8 mouse cellular contexts compared by ENCODE assay signal in the genomic region with DNA sequence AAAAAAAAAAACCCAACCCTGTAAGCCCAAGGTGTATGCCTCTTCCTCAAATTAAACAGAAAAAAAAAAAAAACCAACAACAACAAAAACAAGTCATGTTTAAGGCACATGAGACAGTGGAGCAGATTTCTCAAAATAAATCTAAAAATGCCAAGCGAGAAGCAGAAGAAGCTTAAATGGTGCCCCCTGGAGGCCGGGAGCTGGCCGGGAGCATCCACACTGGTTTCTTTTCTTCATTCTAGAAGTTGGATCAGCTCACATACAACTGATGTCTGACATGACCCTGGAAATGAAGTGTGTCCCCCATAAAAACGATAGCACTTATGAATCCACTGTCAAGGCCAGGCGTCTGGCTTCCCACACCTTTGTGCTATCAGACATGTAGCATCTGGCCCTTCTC. TPM values are rescaled to one million over a fixed set of nuclear protein-coding genes. Genes with fewer than 3 reads are reported as not detected.
A peak's percentile ranks its signal among the peaks of the same experiment; 100 is the strongest.
DNase-seq lines count a peak whose midpoint lies in the region; ATAC-seq and TF ChIP-seq lines count a peak whose summit lies in the region.

No protein-coding gene starts in this region.

- 54% methylated on average over 5 of the region's 5 CpGs for WGBS in heart, postnatal 0 days
- WGBS in bone marrow, adult 2 months = 59% methylated on average over 5 of the region's 5 CpGs

- H3K36me3 ChIP-seq in heart, postnatal 0 days (replicated peaks; ENCODE audit: control insufficient read depth, insufficient read depth, low read length) = peaks cover 77% of the 10 kb centered on the region

- no peak overlapping the region for H3K4me2 ChIP-seq in heart, postnatal 0 days (ENCODE audit: low read depth, low read length)

- intact Hi-C loops in heart, postnatal 25 days (cut with DNase I) = loop anchor here (5.0 kb wide), 1 partner anchor 69 kb away; the partner anchor contains the start of gene Rdh11

- H3K9ac ChIP-seq in heart, postnatal 0 days (replicated peaks; ENCODE audit: low read depth, low read length) = no peak overlapping the region

- TF ChIP-seq CTCF in heart, postnatal 0 days (IDR thresholded peaks at IDR 0.05; ENCODE audit: low read depth) = peak; percentile 43
- TF ChIP-seq CTCF in bone marrow, adult 2 months (IDR thresholded peaks at IDR 0.05; ENCODE audit: control insufficient read depth, insufficient read depth, low read length) = peak; percentile 44

- no peak overlapping the region for H3K27ac ChIP-seq in heart, postnatal 0 days (ENCODE audit: low read depth)
- no peak overlapping the region for H3K27ac ChIP-seq in bone marrow, adult 2 months (ENCODE audit: control insufficient read depth, insufficient read depth, low read depth, low read length, poor library complexity)

- H3K4me1 ChIP-seq in heart, postnatal 0 days (ENCODE audit: control insufficient read depth, insufficient read depth) = no peaks in the 10 kb centered on the region
- H3K4me1 ChIP-seq in bone marrow, adult 2 months (ENCODE audit: control insufficient read depth, insufficient read depth, low read length) = no peaks in the 10 kb centered on the region; the same call in 1 of the 2 replicates

- no peak overlapping the region for H3K4me3 ChIP-seq in heart, postnatal 0 days (ENCODE audit: low read depth, low read length)
- no peak overlapping the region for H3K4me3 ChIP-seq in bone marrow, adult 2 months (replicated peaks; ENCODE audit: control insufficient read depth, low read depth, low read length)

- DNase-seq in heart, postnatal 0 days (ENCODE audit: low spot score) = no peak
- no peak for DNase-seq in heart, postnatal 25 days (ENCODE audit: low spot score)
- peak; percentile 15 for DNase-seq in right cerebral cortex, adult 18-20 months
- DNase-seq in right cerebral cortex, postnatal 36 days (ENCODE audit: low spot score in 2 of 2) = no peak
- peak; percentile 75 to 76 for DNase-seq in kidney, postnatal 4 days

- ATAC-seq in heart, postnatal 0 days (ENCODE audit: insufficient read depth, low read depth) = no peak
- ATAC-seq in neutrophil, adult 5-6 weeks (ENCODE audit: extremely low read depth, insufficient number of reproducible peaks, low FRiP score, poor library complexity, severe bottlenecking) = 0 out of 2 replicates have a peak, but pooled peaks have one; percentile 30
- no peak for ATAC-seq in inflammation-experienced regulatory T-cells, adult 6 months

- H3K27me3 ChIP-seq in heart, postnatal 0 days (ENCODE audit: control insufficient read depth, insufficient read depth, low read length) = no peaks in the 10 kb centered on the region

- no peak for TF ChIP-seq POLR2A in bone marrow, adult 2 months (IDR thresholded peaks at IDR 0.05; ENCODE audit: borderline replicate concordance, control insufficient read depth, low read depth, low read length)

- no peak for TF ChIP-seq EP300 in heart, postnatal 0 days (IDR thresholded peaks at IDR 0.05; ENCODE audit: low read depth)

- H3K9me3 ChIP-seq in heart, postnatal 0 days (replicated peaks; ENCODE audit: control insufficient read depth, low read length) = no peaks in the 10 kb centered on the region

RNA-seq across cellular contexts. Expression of gene Zfyve26, which starts 35.1 kb away (rescaled TPM):
- total RNA-seq in heart, postnatal 0 days (2014; rRNA removed; ENCODE audit: low replicate concordance) = 9.7 and 17.0 TPM in 2 replicates
- polyA plus RNA-seq in heart, postnatal 0 days (2015; fragmentation: Nextera tagmentation; extraction: Ambion mirVana) = 4.5 and 4.9 TPM in 2 replicates
- total RNA-seq in heart, postnatal 25 days (2021) = 10 to 100 TPM; 15.8 to 16.7 TPM
- polyA plus RNA-seq in bone marrow, adult 2 months (2011; ENCODE audit: insufficient read depth, insufficient read length, low replicate concordance, missing spikeins) = 15.1 and 33.5 TPM in 2 replicates
- 64.7 and 76.7 TPM in 2 replicates for total RNA-seq in neutrophil, adult 5-6 weeks (2017)
- polyA plus RNA-seq in inflammation-experienced regulatory T-cells, adult 6 months (2017; shearing (Covaris generic)) = 10 to 100 TPM; 12.6 to 36.8 (median 30.5) TPM

RNA-seq across cellular contexts. Expression of gene Rad51b, which starts 36.0 kb away (rescaled TPM):
- total RNA-seq in heart, postnatal 0 days (2014; rRNA removed; ENCODE audit: low replicate concordance) = 1.4 and 1.9 TPM in 2 replicates
- polyA plus RNA-seq in heart, postnatal 0 days (2015; fragmentation: Nextera tagmentation; extraction: Ambion mirVana) = 1.8 and 2.0 TPM in 2 replicates
- total RNA-seq in heart, postnatal 25 days (2021) = under 1 TPM; 0.68 to 0.84 TPM
- 2.0 and 2.3 TPM in 2 replicates for polyA plus RNA-seq in bone marrow, adult 2 months (2011; ENCODE audit: insufficient read depth, insufficient read length, low replicate concordance, missing spikeins)
- total RNA-seq in neutrophil, adult 5-6 weeks (2017) = 0.25 and 0.70 TPM in 2 replicates
- 1 to 10 TPM; 1.2 to 4.0 (median 3.4) TPM for polyA plus RNA-seq in inflammation-experienced regulatory T-cells, adult 6 months (2017; shearing (Covaris generic))

RNA-seq across cellular contexts. Expression of gene Rdh12, which starts 52.3 kb away (rescaled TPM):
- 0.12 and 1.4 TPM in 2 replicates for total RNA-seq in heart, postnatal 0 days (2014; rRNA removed; ENCODE audit: low replicate concordance)
- polyA plus RNA-seq in heart, postnatal 0 days (2015; fragmentation: Nextera tagmentation; extraction: Ambion mirVana) = 0.34 and 0.56 TPM in 2 replicates
- total RNA-seq in heart, postnatal 25 days (2021) = under 1 TPM in 1 of 2 experiments, not detected in 1; 0.86 TPM
- 10.4 and 28.6 TPM in 2 replicates for polyA plus RNA-seq in bone marrow, adult 2 months (2011; ENCODE audit: insufficient read depth, insufficient read length, low replicate concordance, missing spikeins)
- total RNA-seq in neutrophil, adult 5-6 weeks (2017) = 73.3 and 81.9 TPM in 2 replicates
- polyA plus RNA-seq in inflammation-experienced regulatory T-cells, adult 6 months (2017; shearing (Covaris generic)) = 10 to 100 TPM; 12.7 to 13.8 (median 13.2) TPM

Comparison
In these comparisons a context has a peak if more than half of its experiments do, and no peak if none do; other contexts are left out.
1. DNase-seq: peak in right cerebral cortex, adult 18-20 months (single experiment) and kidney, postnatal 4 days (2 of 2); none in heart, postnatal 0 days (single experiment), heart, postnatal 25 days (single experiment) and right cerebral cortex, postnatal 36 days (0 of 2).
2. RNA of gene Rdh12, which starts 52.3 kb away (total RNA-seq): 73.3 to 81.9 TPM in neutrophil, adult 5-6 weeks; 0.12 to 1.4 TPM in heart, postnatal 0 days and 0.86 TPM in heart, postnatal 25 days; every median in the first group is over 10 times any median in the second.